Mouse (Mus musculus) neural tube, embryonic 13.5 days (tissue): ENCODE measurements at regions not wholly inside any gene's neighbourhood (a gene's known extent, or its start where the extent isn't known, plus 50 kb on each side); places are given as distances from the start of the nearest gene placed in this dataset.
"Not testable (repeated sequence)": the region's sequence is repeated elsewhere in the genome, so short reads cannot be mapped to it uniquely, and the experiment has no call there.

Experiments
- ATAC-seq: fragments of 200-750 bp; cut with Nextera tagmentation; 2 replicates; pipeline ENCODE4 v1.8.0; 2017; ENCODE audit warnings: low read depth, mild to moderate bottlenecking, moderate TSS enrichment, moderate library complexity
- H3K27ac ChIP-seq: fragments of 300-500 bp; sonication (generic); replicated peaks from 2 replicates; pipeline ENCODE4 v1.5.1; 2015; ENCODE audit warnings: moderate library complexity, mild to moderate bottlenecking, inconsistent platforms
- H3K27me3 ChIP-seq: fragments of 300-500 bp; sonication (generic); 2 replicates; pipeline ENCODE4 v1.6.1; 2015; ENCODE audit warnings: mild to moderate bottlenecking, inconsistent platforms
- H3K36me3 ChIP-seq: fragments of 300-500 bp; sonication (generic); 2 replicates; pipeline ENCODE4 v1.6.1; 2015; ENCODE audit warnings: mild to moderate bottlenecking, inconsistent platforms
- H3K4me1 ChIP-seq: fragments of 300-500 bp; sonication (generic); replicated peaks from 2 replicates; pipeline ENCODE4 v1.6.1; 2015; ENCODE audit warnings: inconsistent platforms
- H3K4me2 ChIP-seq: fragments of 300-500 bp; sonication (generic); 2 replicates; pipeline ENCODE4 v1.6.1; 2015; ENCODE audit warnings: inconsistent platforms, mild to moderate bottlenecking, moderate library complexity
- H3K4me3 ChIP-seq: fragments of 300-500 bp; sonication (generic); 2 replicates; pipeline ENCODE4 v1.5.1; 2015; ENCODE audit warnings: mild to moderate bottlenecking, inconsistent platforms
- H3K9ac ChIP-seq: fragments of 300-500 bp; sonication (generic); 2 replicates; pipeline ENCODE4 v1.6.1; 2015; ENCODE audit warnings: moderate library complexity, mild to moderate bottlenecking, inconsistent platforms
- H3K9me3 ChIP-seq: fragments of 300-500 bp; sonication (generic); 2 replicates; pipeline ENCODE4 v1.6.1; 2016; ENCODE audit warnings: inconsistent platforms
- WGBS: fragments of 180-500 bp; shearing (Covaris S2); methylation state at CpG from one replicate; pipeline ENCODE4 v1.1.7; 2015; 5-methylcytosine and 5-hydroxymethylcytosine counted together

DNA sequence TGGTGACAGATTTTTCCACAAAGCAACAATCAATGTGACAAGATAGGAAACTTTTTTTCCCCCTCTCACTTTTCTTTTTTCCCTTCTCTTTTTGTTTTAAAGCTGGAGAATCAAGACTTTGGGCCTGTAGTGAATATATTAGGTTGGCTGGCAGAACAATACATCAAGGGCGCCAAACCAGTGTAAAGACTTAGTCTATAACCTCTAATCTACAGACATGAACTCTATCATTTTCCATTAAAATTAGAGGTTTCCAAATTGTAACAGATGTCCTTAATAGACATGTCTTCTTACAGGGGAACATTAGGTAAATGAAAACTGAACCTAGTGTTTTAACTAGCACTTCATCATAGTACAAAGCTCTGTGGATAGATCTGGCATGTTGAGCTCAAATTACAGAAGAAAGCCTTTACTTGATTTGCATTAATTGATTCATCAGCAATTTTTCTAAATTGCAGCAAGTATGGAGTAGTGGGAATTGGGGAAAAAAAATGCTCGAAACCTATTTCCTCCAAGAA, 937.0 kb downstream of the Robo1 start:
- no peak overlapping the region for H3K9ac ChIP-seq
- H3K4me3 ChIP-seq = no peak overlapping the region
- H3K36me3 ChIP-seq = no peaks in the 10 kb centered on the region
- H3K4me1 ChIP-seq = no peaks in the 10 kb centered on the region
- H3K4me2 ChIP-seq = no peak overlapping the region
- no peak for ATAC-seq
- H3K27ac ChIP-seq = no peak overlapping the region
- no peaks in the 10 kb centered on the region for H3K9me3 ChIP-seq
- 91% methylated on average over 2 of the region's 2 CpGs for WGBS
- H3K27me3 ChIP-seq = no peaks in the 10 kb centered on the region

DNA sequence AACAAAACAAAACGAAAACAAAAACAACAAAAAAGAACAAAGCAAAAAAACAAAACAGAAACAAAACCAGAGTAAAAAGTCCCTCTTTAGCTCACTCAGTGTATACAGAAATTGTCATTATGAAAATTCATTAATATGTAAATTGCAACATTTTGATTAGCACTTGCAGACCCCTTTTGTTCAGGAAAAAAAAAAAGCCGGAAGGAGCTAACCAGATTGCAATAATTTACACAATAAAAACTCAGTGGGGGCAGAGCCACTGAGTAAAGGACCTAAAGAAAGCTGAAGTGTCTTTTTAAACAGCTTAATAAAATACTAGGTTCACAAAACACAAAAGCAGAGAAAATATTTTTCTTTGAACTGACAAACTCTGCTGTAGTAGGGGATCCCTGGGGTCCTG, 922.5 kb downstream of the Robo1 start:
- H3K27ac ChIP-seq = no peak overlapping the region
- 37% methylated on average over 2 of the region's 2 CpGs for WGBS
- no peak for ATAC-seq

GRCm38 (mm10) chr16:73217555-73217954, 909.4 kb downstream of the Robo1 start:
- H3K27ac ChIP-seq = 0 out of 2 replicates have a peak overlapping the region, but pooled peaks have one; percentile 38
- no peaks in the 10 kb centered on the region for H3K27me3 ChIP-seq
- no peaks in the 10 kb centered on the region for H3K4me1 ChIP-seq
- H3K4me3 ChIP-seq = no peak overlapping the region
- no peak overlapping the region for H3K9ac ChIP-seq
- ATAC-seq = no peak
- H3K4me2 ChIP-seq = no peak overlapping the region
- 76% methylated on average over 4 of the region's 4 CpGs for WGBS
- no peaks in the 10 kb centered on the region for H3K36me3 ChIP-seq
- H3K9me3 ChIP-seq = no peaks in the 10 kb centered on the region

More for the DNA sequence above, 922.5 kb downstream of the Robo1 start:
- no peaks in the 10 kb centered on the region; the same call in 1 of the 2 replicates for H3K4me1 ChIP-seq
- no peak overlapping the region for H3K4me3 ChIP-seq
- no peaks in the 10 kb centered on the region for H3K27me3 ChIP-seq
- H3K9ac ChIP-seq = no peak overlapping the region
- H3K9me3 ChIP-seq = 0 out of 2 replicates have a peak, but pooled peaks cover 8% of the 10 kb centered on the region
- no peaks in the 10 kb centered on the region for H3K36me3 ChIP-seq
- no peak overlapping the region for H3K4me2 ChIP-seq

GRCm38 (mm10) chr16:73203542-73203941, 895.4 kb downstream of the Robo1 start:
- ATAC-seq = no peak
- Histone ChIP-seq H3K36me3 (no peaks in the 10 kb centered on the region), H3K9me3 (no peaks in the 10 kb centered on the region), H3K4me3 (no peak overlapping the region), H3K27ac (no peak overlapping the region), H3K4me2 (no peak overlapping the region), H3K9ac (no peak overlapping the region), H3K4me1 (0 out of 2 replicates have a peak, but pooled peaks cover 6% of the 10 kb centered on the region), H3K27me3 (no peaks in the 10 kb centered on the region)
- WGBS = 87% methylated on average over 11 of the region's 11 CpGs

- Histone ChIP-seq H3K4me2 (no peak overlapping the region), H3K9ac (no peak overlapping the region), H3K36me3 (no peaks in the 10 kb centered on the region), H3K27me3 (no peaks in the 10 kb centered on the region), H3K9me3 (no peaks in the 10 kb centered on the region), H3K4me3 (no peak overlapping the region), H3K4me1 (0 out of 2 replicates have a peak, but pooled peaks cover 8% of the 10 kb centered on the region), H3K27ac (no peak overlapping the region)
- ATAC-seq = no peak; the same call in 1 of the 2 replicates
- WGBS = 34% methylated on average over 3 of the region's 3 CpGs
Measured at GRCm38 (mm10) chr16:73200991-73201390, 892.9 kb downstream of the Robo1 start.

- ATAC-seq = no peak
- H3K36me3 ChIP-seq = no peaks in the 10 kb centered on the region
- H3K9me3 ChIP-seq = no peaks in the 10 kb centered on the region
- H3K27ac ChIP-seq = no peak overlapping the region
- H3K9ac ChIP-seq = no peak overlapping the region
- no peaks in the 10 kb centered on the region for H3K27me3 ChIP-seq
- H3K4me2 ChIP-seq = no peak overlapping the region
- no peaks in the 10 kb centered on the region for H3K4me1 ChIP-seq
- WGBS = 32% methylated on average over 5 of the region's 5 CpGs
- no peak overlapping the region for H3K4me3 ChIP-seq
Measured at GRCm38 (mm10) chr16:73182776-73183175, 874.7 kb downstream of the Robo1 start.

- Histone ChIP-seq H3K4me2 (no peak overlapping the region), H3K4me1 (no peaks in the 10 kb centered on the region), H3K4me3 (no peak overlapping the region), H3K27ac (no peak overlapping the region), H3K27me3 (no peaks in the 10 kb centered on the region), H3K9me3 (no peaks in the 10 kb centered on the region), H3K36me3 (no peaks in the 10 kb centered on the region), H3K9ac (no peak overlapping the region)
- WGBS = 73% methylated on average over 7 of the region's 7 CpGs
- no peak for ATAC-seq
Measured at GRCm38 (mm10) chr16:73182258-73182657, 874.2 kb downstream of the Robo1 start.

DNA sequence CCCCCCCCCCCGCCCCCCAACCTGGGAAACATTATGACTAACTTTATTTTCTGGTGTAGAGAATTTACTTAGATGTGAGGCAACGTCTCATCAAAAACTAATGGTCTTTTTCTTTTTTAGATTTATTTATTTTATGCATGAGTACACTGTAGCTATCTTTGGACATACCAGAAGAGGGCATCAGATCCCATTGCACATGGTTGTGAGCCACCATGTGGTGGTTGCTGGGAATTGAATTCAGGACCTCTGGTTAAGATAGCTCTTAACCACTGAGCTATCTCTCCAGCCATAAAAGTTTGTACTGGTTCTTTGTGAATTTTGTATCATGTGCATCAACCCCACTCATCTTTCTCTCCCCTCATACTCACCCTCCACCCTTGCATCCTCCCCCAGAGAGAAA, 847.3 kb downstream of the Robo1 start:
- Histone ChIP-seq H3K9ac (no peak overlapping the region), H3K9me3 (no peaks in the 10 kb centered on the region), H3K4me3 (no peak overlapping the region), H3K4me1 (no peaks in the 10 kb centered on the region), H3K27ac (no peak overlapping the region), H3K27me3 (no peaks in the 10 kb centered on the region), H3K4me2 (no peak overlapping the region), H3K36me3 (no peaks in the 10 kb centered on the region)
- 46% methylated on average over 2 of the region's 2 CpGs for WGBS
- no peak for ATAC-seq

- not testable (repeated sequence) for H3K9ac ChIP-seq, H3K4me1 ChIP-seq, H3K27me3 ChIP-seq, ATAC-seq, H3K36me3 ChIP-seq, H3K9me3 ChIP-seq, H3K4me2 ChIP-seq, H3K4me3 ChIP-seq, H3K27ac ChIP-seq
- 97% methylated on average over 1 of the region's 1 CpGs for WGBS
Measured at GRCm38 (mm10) chr16:73127927-73128326, 819.8 kb downstream of the Robo1 start.

DNA sequence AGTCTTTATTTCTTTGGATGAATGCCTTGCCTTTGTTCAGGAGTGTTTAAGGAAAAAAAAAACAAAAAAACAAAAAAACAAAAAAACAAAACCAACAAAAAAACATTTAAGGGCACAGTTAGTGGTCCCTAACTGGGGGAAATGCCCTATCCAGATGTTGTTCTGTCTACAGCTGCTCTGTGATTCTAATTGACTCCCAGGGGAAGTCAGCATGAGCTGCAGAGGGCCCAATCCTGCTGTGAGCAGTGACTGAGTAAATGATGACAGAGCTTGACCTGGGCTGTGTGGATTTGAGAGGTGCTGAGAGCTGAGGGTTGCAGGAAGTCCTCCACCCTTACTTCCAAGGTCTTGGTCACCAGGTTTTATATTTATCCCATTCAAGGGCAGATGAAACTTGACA, 812.5 kb downstream of the Robo1 start:
- Histone ChIP-seq H3K4me2 (no peak overlapping the region), H3K9ac (no peak overlapping the region)
- ATAC-seq = no peak

DNA sequence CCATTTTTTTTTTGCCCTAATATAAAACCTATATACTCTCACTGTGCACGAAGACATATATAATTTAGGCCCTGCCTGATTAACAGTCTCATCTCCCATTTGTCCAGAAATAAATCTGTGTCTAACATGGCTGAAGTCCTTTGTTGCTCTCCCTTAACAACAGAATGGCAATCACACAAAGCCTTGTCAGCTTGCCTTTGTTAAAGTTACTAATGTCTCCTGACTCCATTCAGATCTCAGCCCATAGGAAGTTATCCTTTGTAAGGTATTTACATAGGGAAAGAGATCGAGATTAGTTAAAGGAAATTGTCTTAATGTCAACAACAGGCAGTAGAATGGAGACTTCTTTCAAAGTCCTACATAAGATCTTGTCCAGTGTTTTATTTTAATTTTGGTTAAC, 809.2 kb downstream of the Robo1 start:
- Histone ChIP-seq H3K9me3 (no peaks in the 10 kb centered on the region), H3K4me2 (no peak overlapping the region), H3K4me3 (no peak overlapping the region), H3K9ac (no peak overlapping the region), H3K27me3 (peaks cover 32% of the 10 kb centered on the region), H3K36me3 (no peaks in the 10 kb centered on the region), H3K4me1 (no peaks in the 10 kb centered on the region), H3K27ac (no peak overlapping the region)
- 12% methylated on average over 2 of the region's 2 CpGs for WGBS
- no peak for ATAC-seq

More for the DNA sequence above, 812.5 kb downstream of the Robo1 start:
- Histone ChIP-seq H3K27ac (no peak overlapping the region), H3K27me3 (peaks cover 26% of the 10 kb centered on the region), H3K4me1 (no peaks in the 10 kb centered on the region), H3K9me3 (no peaks in the 10 kb centered on the region), H3K36me3 (no peaks in the 10 kb centered on the region), H3K4me3 (no peak overlapping the region)

GRCm38 (mm10) chr16:73108021-73108452, 799.9 kb downstream of the Robo1 start:
- peak; percentile 91 for ATAC-seq
- no peak overlapping the region for H3K27ac ChIP-seq
- H3K9me3 ChIP-seq = 0 out of 2 replicates have a peak, but pooled peaks cover 3% of the 10 kb centered on the region
- no peak overlapping the region for H3K9ac ChIP-seq
- H3K27me3 ChIP-seq = no peaks in the 10 kb centered on the region; the same call in 1 of the 2 replicates
- no peaks in the 10 kb centered on the region for H3K36me3 ChIP-seq
- peaks cover 34% of the 10 kb centered on the region for H3K4me1 ChIP-seq
- 0 out of 2 replicates have a peak overlapping the region, but pooled peaks have one; percentile 9 for H3K4me2 ChIP-seq
- H3K4me3 ChIP-seq = no peak overlapping the region
- WGBS = 31% methylated on average over 7 of the region's 7 CpGs

DNA sequence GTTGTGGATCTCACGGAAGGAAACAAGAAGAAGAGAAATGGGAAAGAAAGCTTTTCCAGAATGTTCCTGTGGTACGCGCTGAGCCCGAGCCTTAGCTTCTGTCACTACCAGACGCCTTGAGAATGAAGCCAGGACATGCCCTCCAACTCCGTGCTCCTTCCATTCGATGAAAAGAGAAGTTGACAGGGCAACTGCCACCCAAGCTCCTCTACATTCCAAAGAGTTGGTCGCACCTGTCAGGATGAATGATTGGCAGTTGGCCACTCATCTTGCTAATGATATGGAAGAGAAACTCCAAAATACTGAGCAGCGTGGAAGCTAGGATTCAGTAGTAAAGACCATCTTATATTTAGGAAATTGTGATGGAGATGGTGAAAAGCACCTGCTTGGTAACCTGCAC, 799.5 kb downstream of the Robo1 start:
- H3K4me3 ChIP-seq = no peak overlapping the region
- no peaks in the 10 kb centered on the region for H3K36me3 ChIP-seq
- WGBS = 70% methylated on average over 9 of the region's 9 CpGs
- no peaks in the 10 kb centered on the region; the same call in 1 of the 2 replicates for H3K27me3 ChIP-seq
- 0 out of 2 replicates have a peak, but pooled peaks cover 3% of the 10 kb centered on the region for H3K9me3 ChIP-seq
- peaks cover 34% of the 10 kb centered on the region for H3K4me1 ChIP-seq
- no peak overlapping the region for H3K9ac ChIP-seq
- H3K27ac ChIP-seq = no peak overlapping the region
- ATAC-seq = no peak
- no peak overlapping the region for H3K4me2 ChIP-seq
